Mouse (Mus musculus) heart, postnatal 14 days (tissue): ENCODE measurements around the gene Gm3636. TPM values are rescaled to one million over a fixed set of nuclear protein-coding genes. Genes with fewer than 3 reads are reported as not detected.
"Not testable (repeated sequence)": the region's sequence is repeated elsewhere in the genome, so short reads cannot be mapped to it uniquely, and the experiment has no call there.

Experiments
- DNase-seq, 2 experiments: peaks; one replicate each; pipeline ENCODE4 v3.0.0; 2021 to 2022
- intact Hi-C: fragments of 180-260 bp; cut with DNase I; formaldehyde crosslinking; loops from one replicate; pipeline ENCODE4 v1.15.1; 2025
- long read RNA-seq, 2 experiments: library from polyadenylated mRNA; stranded (forward); transcript quantifications; one replicate each; pipeline ENCODE4 v2.0.0; 2021
- total RNA-seq, 2 experiments: library from RNA; stranded (reverse); gene quantifications; 2 replicates each; pipeline ENCODE4 v1.2.3; 2021

The Gm3636 gene
- total RNA-seq, result under 1 TPM in 1 of 2 experiments, not detected in 1; 0.78 TPM
- long read RNA-seq, experiment 1, result 0 reads
- long read RNA-seq, experiment 2, partial matches to known transcripts, result 0 of 1 reads
- long read RNA-seq, experiment 2, other reads (novel, unspliced or antisense), result 0 of 1 reads

GRCm38 (mm10) chr14:6742232-6742631 lies at the start of gene Gm3636:
Gene Gm3636, minus strand, starts transcription at chr14:6742332.
- intact Hi-C loops, DNase-seq: not testable (repeated sequence)

DNA sequence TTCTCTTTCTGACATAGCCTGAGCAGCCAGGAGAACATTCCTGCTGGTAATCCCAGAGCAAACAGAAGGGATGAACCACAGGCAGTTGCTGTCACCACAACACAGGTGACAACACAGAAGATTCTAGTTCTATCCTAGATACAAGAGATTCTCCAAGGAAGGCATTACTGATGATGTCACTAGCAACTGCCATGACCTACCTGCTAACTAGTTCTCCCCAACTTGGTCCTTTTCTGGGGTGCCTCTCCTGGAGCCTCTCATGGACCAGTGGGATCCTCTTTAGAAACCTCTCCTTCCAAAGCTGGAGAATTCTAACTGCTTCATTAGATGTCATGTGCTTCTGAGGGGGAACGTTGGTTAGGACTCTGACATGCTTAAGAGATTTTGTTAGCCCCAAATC lies 32.2 kb upstream of the Gm3636 start, which contains the start of gene Gm8362:
Gm8362 (minus strand) TSS at position 101 of the 400 bp plus-strand sequence.
- DNase-seq, intact Hi-C loops: not testable (repeated sequence)

DNA sequence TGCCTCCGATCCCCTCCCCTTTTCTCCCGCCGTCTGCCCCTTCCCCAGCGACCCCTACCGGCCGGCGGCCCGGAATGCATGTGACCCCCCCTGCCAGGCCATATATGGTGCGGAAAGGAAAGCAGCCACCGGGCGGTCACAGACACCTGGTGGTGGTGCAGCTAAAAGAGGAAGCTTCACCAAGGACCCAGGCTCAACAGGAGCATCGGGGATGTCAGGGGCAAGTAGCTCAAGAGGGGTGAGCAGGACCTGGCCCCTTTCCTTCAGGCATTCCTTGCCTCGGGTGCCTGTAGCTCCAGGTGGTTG lies 15.1 kb upstream of the Gm3636 start:
- peak in 1 of 2 experiments; percentile 1 for DNase-seq

GRCm38 (mm10) chr14:6756384-6757230 lies 14.5 kb upstream of the Gm3636 start:
- DNase-seq, result peak; percentile 13 to 16
- intact Hi-C loops, result not testable (repeated sequence)

More for the DNA sequence above, 15.1 kb upstream of the Gm3636 start:
- intact Hi-C loops, result not testable (repeated sequence)

DNA sequence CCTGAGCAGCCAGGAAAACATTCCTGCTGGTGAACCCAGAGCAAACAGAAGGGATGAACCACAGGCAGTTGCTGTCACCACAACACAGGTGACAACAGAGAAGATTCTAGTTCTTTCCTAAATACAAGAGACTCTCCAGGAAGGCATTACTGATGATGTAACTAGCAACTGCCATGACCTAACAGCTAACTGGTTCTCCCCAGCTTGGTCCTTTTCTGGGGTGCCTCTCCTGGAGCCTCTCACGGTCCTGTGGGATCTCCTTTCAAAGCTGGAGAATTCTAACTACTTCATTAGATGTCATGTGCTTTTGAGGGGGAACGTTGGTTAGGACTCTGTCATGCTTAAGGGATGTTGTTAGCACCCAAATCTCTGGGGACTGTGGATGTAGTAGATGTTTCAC lies 22.0 kb downstream of the Gm3636 start, which contains the start of gene Gm8050:
Gm8050 (minus strand) TSS at position 101 of the 400 bp plus-strand sequence.
- DNase-seq, intact Hi-C loops: not testable (repeated sequence)

Other genes with a start within 250 kb of the Gm3636 start
- not detected for gene Gm8356, start 205.0 kb downstream of the Gm3636 start, total RNA-seq
- gene Gm3629, start 151.7 kb downstream of the Gm3636 start, total RNA-seq, result under 1 TPM; 0.41 to 0.80 TPM
- gene Gm3460, start 119.9 kb downstream of the Gm3636 start, total RNA-seq, result not detected
- not detected for gene Gm10251, start 58.2 kb downstream of the Gm3636 start, total RNA-seq
- gene Gm8050, start 22.1 kb downstream of the Gm3636 start, total RNA-seq, result under 1 TPM in 1 of 2 experiments, not detected in 1; 0.26 TPM
- under 1 TPM in 1 of 2 experiments, not detected in 1; 0.29 TPM for gene Gm8362, start 32.1 kb upstream of the Gm3636 start, total RNA-seq
- gene Gm3642, start 98.0 kb upstream of the Gm3636 start, total RNA-seq, result not detected
- gene Gm3667, start 147.6 kb upstream of the Gm3636 start, total RNA-seq, result under 1 TPM; 0.33 to 0.56 TPM
- not detected for gene Gm6356, start 231.5 kb upstream of the Gm3636 start, total RNA-seq